Mouse (Mus musculus) liver, embryonic 14.5 days (tissue): ENCODE data around the gene Tmed10. TPM values are rescaled to one million over a fixed set of nuclear protein-coding genes. Genes with fewer than 3 reads are reported as not detected.

ENCODE experiments used
- ATAC-seq: fragments of 200-750 bp; cut with Nextera tagmentation; 2 replicates; pipeline ENCODE4 v1.8.0; 2017; ENCODE audit warnings: moderate number of reproducible peaks, mild to moderate bottlenecking, moderate library complexity; ENCODE audit not compliant: insufficient read depth
- DNase-seq, 3 experiments: peaks; one replicate each; pipeline ENCODE4 v3.0.0-alpha.2; 2012 to 2013; ENCODE audit warnings: low read depth in 3 of 3, low spot score in 3 of 3
- H3K27ac ChIP-seq: fragments of 300-500 bp; sonication (generic); 2 replicates; pipeline ENCODE4 v1.5.1; 2014; ENCODE audit warnings: moderate library complexity, mild to moderate bottlenecking, control low read depth, inconsistent platforms
- H3K27me3 ChIP-seq: fragments of 300-500 bp; sonication (generic); 2 replicates; pipeline ENCODE4 v1.6.1; 2014; ENCODE audit warnings: mild to moderate bottlenecking, low read length, moderate library complexity; ENCODE audit not compliant: control insufficient read depth, insufficient read depth
- H3K36me3 ChIP-seq: fragments of 300-500 bp; sonication (generic); replicated peaks from 2 replicates; pipeline ENCODE4 v1.6.1; 2014; ENCODE audit warnings: low read depth; ENCODE audit not compliant: control insufficient read depth, insufficient read depth
- H3K4me1 ChIP-seq, 2 experiments: fragments of 200-500 bp in 1 of 2; fragments of 300-500 bp in 1 of 2; sonication (generic) in 1 of 2; replicated peaks; 2 replicates each; pipeline ENCODE4 v1.6.1; 2012 to 2014; ENCODE audit warnings: antibody characterized with exemption in 1 of 2, inconsistent platforms in 1 of 2, low read length in 1 of 2; ENCODE audit not compliant: control insufficient read depth in 2 of 2, insufficient read depth in 2 of 2
- H3K4me2 ChIP-seq: fragments of 300-500 bp; sonication (generic); 2 replicates; pipeline ENCODE4 v1.6.1; 2014; ENCODE audit warnings: low read depth, mild to moderate bottlenecking, control low read depth, moderate library complexity
- H3K4me3 ChIP-seq, 2 experiments: fragments of 200-500 bp in 1 of 2; fragments of 300-500 bp in 1 of 2; sonication (generic) in 1 of 2; 2 replicates each; pipeline ENCODE4 v1.5.1; 2012 to 2014; ENCODE audit warnings: low read depth in 2 of 2, low read length in 2 of 2, mild to moderate bottlenecking in 2 of 2, control low read depth in 1 of 2, inconsistent platforms in 1 of 2, moderate library complexity in 1 of 2; ENCODE audit not compliant: insufficient read depth in 1 of 2
- H3K9ac ChIP-seq: fragments of 300-500 bp; sonication (generic); replicated peaks from 2 replicates; pipeline ENCODE4 v1.6.1; 2014; ENCODE audit warnings: mild to moderate bottlenecking, control low read depth, moderate library complexity
- H3K9me3 ChIP-seq: fragments of 300-500 bp; sonication (generic); 2 replicates; pipeline ENCODE4 v1.6.1; 2016; ENCODE audit warnings: low read length, mixed read lengths; ENCODE audit not compliant: control insufficient read depth
- CTCF ChIP-seq: IDR thresholded peaks from 2 replicates; pipeline ENCODE4 v1.5.1; 2016; ENCODE audit warnings: antibody characterized with exemption, low read depth, control low read depth
- EP300 ChIP-seq: IDR thresholded peaks from 2 replicates; pipeline ENCODE4 v1.6.1; 2016; ENCODE audit warnings: antibody characterized with exemption, low read depth
- WGBS: fragments of 180-500 bp; shearing (Covaris S2); extraction: QIAGEN DNeasy Blood & Tissue Kit; methylation state at CpG from one replicate; pipeline ENCODE4 v1.1.7; 2014; ENCODE audit not compliant: insufficient replicate concordance; 5-methylcytosine and 5-hydroxymethylcytosine counted together
- polyA plus RNA-seq, 2 experiments: library from polyadenylated mRNA; depleted of rRNA in 1 of 2; stranded (reverse) in 1 of 2; unstranded in 1 of 2; fragments of >200 nt; fragmentation: Nextera tagmentation in 1 of 2; extraction: Ambion mirVana in 1 of 2; gene quantifications; 2 replicates each; pipeline versions ENCODE4 v1.2.1 to v1.2.3; 2012 to 2014

Tmed10 gene
- polyA plus RNA-seq, 2 experiments, result 67.2 to 175 TPM

DNA sequence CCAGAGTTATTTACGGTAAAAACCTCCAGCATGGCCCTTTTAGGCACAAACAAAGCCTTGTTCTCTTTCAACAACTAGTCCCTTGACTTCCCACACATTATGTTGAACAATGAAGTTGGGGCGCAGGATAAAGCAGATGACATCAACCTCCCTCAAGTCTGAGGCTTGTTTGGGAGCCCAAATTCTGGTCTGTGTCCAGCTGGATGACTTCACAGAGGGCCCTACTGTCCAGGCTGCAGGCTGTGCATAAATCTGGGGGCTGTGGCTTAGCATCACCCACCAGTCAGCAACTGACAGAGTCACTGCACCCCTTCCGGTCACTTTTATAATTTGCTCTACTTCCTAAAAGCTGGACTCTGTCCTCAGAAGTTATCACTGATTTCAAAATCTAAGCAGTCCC, 8.4 kb downstream of the Tmed10 start:
- Histone ChIP-seq H3K36me3 (no peaks in the 10 kb centered on the region), H3K27ac (no peak overlapping the region), H3K4me2 (no peak overlapping the region), H3K9me3 (no peaks in the 10 kb centered on the region), H3K4me3 (no peak overlapping the region), H3K4me1 (peaks cover 0 to 14% of the 10 kb centered on the region in 2 experiments; a peak in 2 of 4 replicates), H3K9ac (no peak overlapping the region), H3K27me3 (no peaks in the 10 kb centered on the region)
- no peak for ATAC-seq
- 77% methylated on average over 3 of the region's 3 CpGs for WGBS
- TF ChIP-seq CTCF (no peak), EP300 (no peak)
- no peak for DNase-seq

DNA sequence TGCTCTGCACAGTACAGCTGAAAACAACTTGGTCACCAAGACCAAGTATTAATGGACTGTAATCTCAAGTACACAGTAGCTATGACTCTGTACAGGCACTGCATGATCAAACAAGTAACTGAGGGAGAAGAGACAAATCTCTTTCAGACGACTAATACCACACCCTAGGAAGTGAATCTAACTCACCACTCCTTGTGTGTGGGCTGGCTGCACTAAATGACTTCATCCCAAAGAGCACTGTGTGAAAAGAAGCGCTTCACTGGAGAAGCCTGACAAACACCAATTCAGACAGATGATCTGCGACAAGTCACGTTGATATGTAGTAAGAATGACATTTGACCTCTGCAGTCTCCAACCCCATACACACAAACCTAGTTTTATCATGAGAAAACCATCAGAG, 12.1 kb downstream of the Tmed10 start:
- no peaks in the 10 kb centered on the region for H3K9me3 ChIP-seq
- H3K27ac ChIP-seq, result no peak overlapping the region
- TF ChIP-seq CTCF, result no peak
- TF ChIP-seq EP300, result no peak
- ATAC-seq, result no peak
- no peak for DNase-seq
- no peak overlapping the region for H3K4me2 ChIP-seq
- H3K36me3 ChIP-seq, result no peaks in the 10 kb centered on the region
- H3K4me3 ChIP-seq, result no peak overlapping the region
- H3K9ac ChIP-seq, result no peak overlapping the region
- 65% methylated on average over 4 of the region's 4 CpGs for WGBS
- H3K27me3 ChIP-seq, result no peaks in the 10 kb centered on the region
- H3K4me1 ChIP-seq, result 0 out of 4 replicates have a peak, but pooled peaks cover 0 to 4% of the 10 kb centered on the region in 2 experiments

DNA sequence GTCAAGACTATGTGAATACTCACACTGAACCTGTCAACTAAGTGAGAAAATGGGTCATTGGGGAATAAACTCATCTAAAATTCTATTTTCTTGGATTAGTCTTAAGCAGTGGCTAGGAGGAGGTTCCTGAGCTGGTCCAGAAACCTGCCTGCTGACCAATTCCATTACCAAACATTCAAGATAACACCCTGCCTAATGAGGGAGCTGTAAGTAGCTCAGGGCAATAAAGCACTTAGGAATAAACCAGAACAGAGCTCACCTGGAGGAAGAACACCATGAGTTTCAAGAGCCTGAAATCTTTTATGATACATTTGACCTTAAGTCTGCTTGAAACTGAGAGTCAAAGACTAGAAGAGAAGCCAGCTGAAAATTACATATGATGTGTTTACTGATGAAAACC, 13.1 kb downstream of the Tmed10 start:
- ATAC-seq, result no peak
- Histone ChIP-seq H3K27ac (no peak overlapping the region), H3K27me3 (no peaks in the 10 kb centered on the region), H3K36me3 (no peaks in the 10 kb centered on the region), H3K4me3 (no peak overlapping the region), H3K4me1 (0 out of 4 replicates have a peak, but pooled peaks cover 0 to 4% of the 10 kb centered on the region in 2 experiments), H3K4me2 (no peak overlapping the region), H3K9me3 (no peaks in the 10 kb centered on the region), H3K9ac (no peak overlapping the region)
- no peak for DNase-seq
- no peak for TF ChIP-seq EP300
- TF ChIP-seq CTCF, result no peak

DNA sequence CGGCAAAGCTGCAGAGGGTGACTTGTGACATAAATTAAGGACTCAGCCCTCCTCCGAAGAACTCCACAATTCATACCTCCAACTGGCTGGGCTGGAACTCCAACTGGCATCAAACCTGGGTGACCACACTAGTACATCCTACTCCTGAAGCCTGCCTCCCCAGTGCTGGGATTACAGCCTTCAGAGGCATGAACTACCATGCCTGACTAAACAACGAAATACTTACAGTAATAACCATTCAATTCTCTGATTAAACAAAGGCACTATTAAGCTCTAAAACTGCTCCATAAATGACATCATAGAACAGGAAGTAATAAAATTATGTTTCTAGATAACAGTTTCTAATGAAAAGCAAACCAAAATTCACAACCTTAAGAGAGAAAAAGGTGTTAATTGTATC, 13.5 kb downstream of the Tmed10 start:
- 81% methylated on average over 3 of the region's 3 CpGs for WGBS

DNA sequence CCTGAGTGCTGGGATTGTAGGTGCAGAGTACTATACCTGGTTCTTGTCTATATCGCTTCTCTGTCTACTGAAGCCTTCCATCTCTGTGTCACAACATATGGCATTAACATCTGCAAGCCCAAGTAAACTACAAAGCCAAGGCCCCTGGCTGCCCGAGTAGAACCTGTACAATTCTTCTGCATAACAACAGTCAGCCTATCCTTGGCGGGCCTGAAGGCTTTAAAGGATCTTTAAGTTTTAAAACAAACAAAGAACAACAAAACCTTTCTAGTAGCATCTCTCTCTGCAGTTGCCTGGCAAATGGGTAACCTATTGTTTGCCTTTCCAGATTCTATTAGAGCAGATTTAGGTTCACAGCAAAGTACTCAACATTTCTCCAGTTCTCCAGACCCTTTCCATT, 20.6 kb downstream of the Tmed10 start:
- no peak for ATAC-seq
- Histone ChIP-seq H3K4me2 (no peak overlapping the region), H3K4me1 (no peaks in the 10 kb centered on the region), H3K9me3 (no peaks in the 10 kb centered on the region), H3K36me3 (peaks cover 13% of the 10 kb centered on the region), H3K27me3 (no peaks in the 10 kb centered on the region), H3K9ac (no peak overlapping the region), H3K4me3 (no peak overlapping the region), H3K27ac (no peak overlapping the region)
- DNase-seq, result no peak
- WGBS, result 74% methylated on average over 3 of the region's 3 CpGs
- TF ChIP-seq EP300, result no peak
- TF ChIP-seq CTCF, result no peak

More for the DNA sequence above, 13.5 kb downstream of the Tmed10 start:
- 0 out of 4 replicates have a peak, but pooled peaks cover 0 to 4% of the 10 kb centered on the region in 2 experiments for H3K4me1 ChIP-seq
- H3K4me3 ChIP-seq, result no peak overlapping the region
- DNase-seq, result no peak
- no peak for TF ChIP-seq EP300
- TF ChIP-seq CTCF, result no peak
- no peak overlapping the region for H3K4me2 ChIP-seq
- no peak for ATAC-seq
- no peaks in the 10 kb centered on the region for H3K36me3 ChIP-seq
- no peaks in the 10 kb centered on the region for H3K9me3 ChIP-seq
- H3K27ac ChIP-seq, result no peak overlapping the region
- H3K27me3 ChIP-seq, result no peaks in the 10 kb centered on the region
- no peak overlapping the region for H3K9ac ChIP-seq
